Mouse (Mus musculus) heart, adult 8-10 months (tissue): ENCODE measurements around the gene Lsm2. TPM values are rescaled to one million over a fixed set of nuclear protein-coding genes. Genes with fewer than 3 reads are reported as not detected.
"Not testable (repeated sequence)": the region's sequence is repeated elsewhere in the genome, so short reads cannot be mapped to it uniquely, and the experiment has no call there.

Experiments used
- DNase-seq: peaks from one replicate; pipeline ENCODE4 v3.0.0; 2022; ENCODE audit warnings: low spot score
- total RNA-seq, 4 experiments: library from RNA; stranded (reverse); gene quantifications; 2 replicates each; pipeline ENCODE4 v1.2.4; 2022

Lsm2 gene
- total RNA-seq, 4 experiments from 2014 or later, result 17.5 to 21.7 (median 17.9) TPM

DNA sequence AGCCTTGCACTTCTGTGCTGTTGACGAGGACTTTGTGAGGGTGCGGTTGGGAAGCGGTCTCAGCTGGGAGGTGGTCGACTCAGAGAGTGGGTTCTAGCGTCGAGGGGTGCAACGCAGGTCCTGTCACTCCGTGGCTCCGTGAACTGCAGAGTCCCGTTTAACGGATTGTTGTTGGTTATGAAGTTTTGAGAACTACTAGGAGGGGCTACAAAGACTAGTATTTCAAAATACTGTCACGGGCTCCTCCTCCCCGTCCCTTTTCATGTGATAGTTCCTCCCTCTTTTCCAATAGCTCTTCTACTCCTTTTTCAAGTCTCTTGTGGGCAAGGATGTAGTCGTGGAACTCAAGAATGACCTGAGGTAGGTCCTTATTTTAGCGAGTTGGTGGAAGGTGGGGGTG is 666 bp downstream of the Lsm2 start:
- no peak for DNase-seq

DNA sequence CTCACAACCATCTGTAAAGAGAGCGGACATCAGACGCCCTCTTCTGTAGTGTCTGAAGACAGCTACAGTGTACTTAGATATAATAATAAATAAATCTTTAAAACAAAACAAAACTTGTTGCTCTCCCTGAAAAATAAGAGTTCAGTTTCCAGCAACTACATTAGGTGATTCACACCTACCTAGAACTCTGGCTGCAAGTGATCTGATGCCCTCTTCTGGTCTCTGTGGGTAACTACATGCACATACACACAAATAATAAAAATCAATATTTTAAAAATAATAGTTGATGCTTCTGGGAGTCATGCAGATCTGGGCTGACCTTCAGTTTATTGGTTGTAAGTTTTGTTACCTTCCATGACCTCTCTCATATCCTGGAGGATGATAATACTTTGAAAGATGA is 2.6 kb downstream of the Lsm2 start:
- peak; percentile 50 for DNase-seq

DNA sequence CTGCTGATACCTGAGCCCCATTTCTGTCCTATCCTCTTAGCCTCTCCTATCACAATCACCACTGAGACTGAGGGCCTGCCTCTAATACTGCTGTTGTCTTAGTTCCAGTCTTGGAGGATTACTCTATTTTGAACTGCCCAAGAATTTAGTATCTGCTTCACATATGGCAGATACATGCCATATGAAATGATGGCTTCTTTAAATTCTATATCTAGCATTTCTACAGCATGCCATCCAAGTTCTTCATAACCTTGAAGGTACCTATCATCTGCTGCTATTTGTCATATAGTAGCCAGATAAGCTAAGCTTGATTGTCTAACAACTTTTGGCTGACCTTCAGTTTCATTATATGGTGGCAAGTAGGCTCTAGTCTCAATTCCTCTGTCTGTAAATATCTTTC is 13.1 kb downstream of the Lsm2 start:
- DNase-seq, result no peak

DNA sequence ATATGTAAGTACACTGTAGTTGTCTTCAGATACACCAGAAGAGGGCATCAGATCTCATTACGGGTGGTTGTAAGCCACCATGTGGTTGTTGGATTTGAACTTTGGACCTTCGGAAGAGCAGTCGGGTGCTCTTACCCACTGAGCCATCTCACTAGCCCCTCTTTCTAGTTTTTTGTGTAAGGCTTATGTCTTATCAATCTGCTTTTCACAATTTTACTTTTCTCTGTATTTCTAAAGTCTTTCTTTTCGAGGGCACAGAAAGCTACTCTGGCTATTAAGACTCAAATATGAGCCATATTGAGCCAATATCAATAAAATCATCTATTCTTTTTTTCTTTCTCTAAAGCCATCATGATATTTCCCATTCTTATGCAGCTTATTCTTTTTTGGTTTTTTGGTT is 13.5 kb downstream of the Lsm2 start:
- DNase-seq, result not testable (repeated sequence)

DNA sequence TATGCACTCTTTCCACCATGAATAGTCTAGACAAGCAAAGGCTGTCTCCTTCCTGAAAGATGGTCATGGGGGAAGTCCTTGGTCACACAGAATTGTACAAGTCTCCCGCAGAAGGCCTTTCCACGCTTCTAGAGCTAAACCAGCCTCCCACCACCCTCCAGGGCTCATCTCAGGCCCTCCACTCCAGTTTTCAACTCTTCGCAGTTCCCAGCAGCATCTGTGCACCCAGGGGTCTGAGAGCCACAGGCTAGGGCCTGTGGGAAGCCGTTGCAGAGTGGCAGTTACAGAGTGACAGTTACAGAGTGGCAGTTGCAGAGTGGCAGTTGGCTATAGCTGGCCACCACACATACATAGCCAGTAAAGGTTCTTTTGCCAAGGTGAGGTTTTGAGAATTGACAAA is 14.3 kb downstream of the Lsm2 start:
- DNase-seq, result not testable (repeated sequence)

- DNase-seq, result no peak
Observed at GRCm38 (mm10) chr17:34996411-34997141, 14.9 kb downstream of the Lsm2 start.

- DNase-seq, result no peak
Observed at GRCm38 (mm10) chr17:34997142-34997483, 15.5 kb downstream of the Lsm2 start.

GRCm38 (mm10) chr17:34998526-34999430 is 17.1 kb downstream of the Lsm2 start:
- no peak for DNase-seq

- DNase-seq, result not testable (repeated sequence)
Observed at GRCm38 (mm10) chr17:34999871-35000716, 18.4 kb downstream of the Lsm2 start.

DNA sequence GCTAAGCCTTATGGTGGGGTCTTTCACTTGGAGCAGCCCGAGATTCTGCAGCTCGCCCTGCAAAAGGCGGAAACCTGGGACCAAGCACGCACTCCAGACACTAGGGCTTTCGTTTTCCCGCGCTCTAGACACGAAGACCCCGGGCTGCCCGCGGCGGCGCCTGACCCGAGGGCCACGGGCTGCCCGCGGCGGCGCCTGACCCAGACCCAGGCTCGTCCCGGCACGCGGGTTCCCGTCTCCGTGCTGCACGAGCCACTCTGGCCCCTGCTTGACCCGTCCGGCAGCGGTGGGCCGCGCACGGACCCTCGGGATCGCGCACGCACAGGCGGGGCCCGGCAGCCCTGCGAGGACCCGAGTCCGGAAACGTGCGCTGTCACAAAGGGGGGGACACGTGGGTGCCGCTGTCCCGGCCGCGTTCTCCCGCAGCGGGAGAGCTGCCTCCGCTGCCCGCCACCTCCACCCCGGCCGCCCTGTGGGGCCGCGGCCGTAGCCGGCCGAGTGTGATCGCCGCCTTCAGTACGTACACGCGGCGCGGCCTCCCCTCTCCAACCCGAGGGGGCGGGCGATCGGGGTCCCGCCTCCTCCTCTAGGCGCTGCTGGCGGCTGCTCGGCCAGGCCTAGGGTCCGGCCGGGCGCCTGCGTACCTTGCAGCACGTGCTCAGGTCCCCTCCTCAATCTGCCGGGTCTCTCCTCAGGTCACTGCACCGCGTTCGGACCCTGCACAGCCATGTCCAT is 19.2 kb downstream of the Lsm2 start, which contains the start of gene Vars:
Vars (plus strand) TSS at position 271 of the 735 bp plus-strand sequence.
- peak; percentile 88 for DNase-seq

DNA sequence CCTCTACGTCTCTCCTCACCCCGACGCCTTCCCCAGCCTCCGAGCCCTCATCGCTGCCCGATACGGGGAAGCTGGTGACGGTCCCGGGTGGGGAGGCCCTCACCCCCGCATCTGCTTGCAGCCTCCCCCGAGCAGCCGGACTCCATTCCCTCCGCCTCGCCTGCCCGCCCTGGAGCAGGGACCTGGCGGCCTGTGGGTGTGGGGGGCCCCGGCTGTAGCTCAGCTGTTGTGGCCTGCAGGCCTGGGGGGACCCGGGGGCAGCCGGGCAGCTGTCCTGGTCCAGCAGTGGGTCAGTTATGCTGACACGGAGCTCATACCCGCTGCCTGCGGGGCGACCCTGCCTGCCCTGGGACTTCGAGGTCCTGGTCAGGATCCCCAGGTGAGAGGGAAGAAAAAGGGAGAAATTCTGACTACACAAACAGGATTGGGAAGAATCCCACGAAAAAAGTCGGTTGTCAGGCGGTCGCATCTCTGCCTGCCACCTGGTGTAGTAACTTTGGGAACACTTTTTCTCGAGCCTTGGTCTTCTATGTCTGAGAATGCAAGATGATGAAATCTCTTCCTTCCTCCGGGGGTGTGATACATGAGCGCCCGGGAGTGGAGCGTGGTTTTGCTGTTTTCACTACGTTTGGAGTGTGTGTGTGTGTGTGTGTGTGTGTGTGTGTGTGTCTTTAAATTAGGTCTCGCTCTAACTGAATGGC is 19.9 kb downstream of the Lsm2 start:
- DNase-seq, result no peak

DNA sequence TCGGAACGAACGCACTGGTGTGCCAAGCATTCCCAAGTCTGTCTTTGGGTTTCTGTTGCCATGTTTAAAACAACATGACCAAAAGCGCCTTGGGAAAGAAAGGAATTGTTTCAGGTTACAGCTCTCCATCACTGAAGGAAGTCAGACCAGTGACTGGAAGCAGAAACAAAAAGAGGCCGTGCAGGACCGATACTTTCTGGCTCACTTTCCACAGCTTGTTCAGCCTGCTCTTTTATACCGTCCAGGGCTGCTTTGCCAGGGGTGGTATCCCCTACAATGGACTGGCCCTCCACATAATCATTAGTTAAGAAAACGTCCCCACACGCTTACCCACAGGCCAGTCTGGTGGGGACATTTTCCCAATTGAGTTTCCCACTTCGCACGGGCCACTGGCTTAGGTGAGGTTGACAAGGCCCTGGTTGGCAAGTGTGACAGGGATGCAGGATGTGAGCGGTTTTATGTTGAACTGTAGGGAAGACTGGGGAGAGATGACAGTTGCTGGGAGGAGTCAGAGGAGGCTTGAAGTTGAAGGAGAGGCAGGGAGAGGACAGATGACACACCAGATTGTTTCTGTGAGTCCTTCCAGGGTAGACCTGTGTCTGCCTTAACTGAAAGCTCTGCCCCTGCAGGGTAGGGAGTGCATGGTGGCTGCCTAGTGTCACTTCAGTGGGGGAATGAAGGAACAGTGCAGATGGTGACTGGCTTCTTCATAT is 20.6 kb downstream of the Lsm2 start:
- DNase-seq, result no peak

DNA sequence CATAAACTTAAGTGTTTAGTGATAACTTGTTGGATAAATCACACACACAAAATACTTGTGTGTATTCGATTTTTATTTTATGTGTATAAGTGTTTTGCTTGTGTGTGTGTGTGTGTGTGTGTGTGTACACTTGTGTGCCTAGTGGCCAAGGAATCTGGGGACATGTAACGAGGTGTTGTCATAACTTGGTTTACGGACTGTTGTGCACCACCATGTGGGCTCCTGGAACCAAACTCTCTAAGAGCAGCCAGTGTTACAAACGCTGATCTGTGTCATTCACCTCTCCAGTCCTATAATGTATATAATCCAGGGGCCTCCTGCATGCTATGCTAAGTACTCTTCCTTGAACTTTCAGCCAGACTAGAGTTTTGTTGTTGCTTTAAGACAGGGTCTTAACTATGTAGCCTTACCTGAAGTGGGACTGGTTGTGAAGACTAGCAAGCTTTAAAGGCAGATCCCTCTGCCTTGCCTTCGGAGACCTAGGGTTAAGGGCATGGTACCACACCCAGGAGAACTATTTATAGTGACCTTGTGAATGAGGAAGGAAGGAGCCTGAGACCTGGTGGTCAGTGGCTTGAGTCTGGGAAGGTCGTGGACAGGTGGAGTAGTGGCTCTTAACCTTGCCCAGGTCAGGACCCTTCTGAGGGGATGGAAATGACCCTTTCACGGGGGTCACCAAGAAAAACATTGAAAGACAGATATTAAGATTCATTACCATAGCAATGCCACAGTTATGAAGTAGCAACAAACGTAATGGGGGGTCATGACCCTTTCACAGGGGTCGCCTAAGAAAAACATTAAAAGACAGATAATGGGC is 21.6 kb downstream of the Lsm2 start:
- no peak for DNase-seq

- no peak for DNase-seq
Observed at GRCm38 (mm10) chr17:35004075-35004717, 22.5 kb downstream of the Lsm2 start.

GRCm38 (mm10) chr17:35005158-35005557 is 23.5 kb downstream of the Lsm2 start:
- DNase-seq, result no peak

DNA sequence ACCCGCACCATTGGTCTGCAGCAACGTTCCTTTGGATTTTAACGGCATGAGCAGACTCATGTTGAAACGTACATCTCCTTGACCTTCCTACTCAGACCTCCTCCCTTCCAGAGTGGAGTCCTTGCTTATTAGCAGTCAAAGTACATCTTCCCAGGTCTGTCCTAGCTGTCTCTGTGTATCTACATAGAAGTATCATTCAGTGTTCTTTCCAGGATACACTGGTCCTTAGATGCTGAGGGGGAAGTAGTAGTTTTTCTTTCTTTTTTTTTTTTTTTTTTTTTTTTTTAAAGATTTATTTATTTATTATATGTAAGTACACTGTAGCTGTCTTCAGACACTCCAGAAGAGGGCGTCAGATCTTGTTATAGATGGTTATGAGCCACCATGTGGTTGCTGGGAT is 24.2 kb downstream of the Lsm2 start:
- not testable (repeated sequence) for DNase-seq

DNA sequence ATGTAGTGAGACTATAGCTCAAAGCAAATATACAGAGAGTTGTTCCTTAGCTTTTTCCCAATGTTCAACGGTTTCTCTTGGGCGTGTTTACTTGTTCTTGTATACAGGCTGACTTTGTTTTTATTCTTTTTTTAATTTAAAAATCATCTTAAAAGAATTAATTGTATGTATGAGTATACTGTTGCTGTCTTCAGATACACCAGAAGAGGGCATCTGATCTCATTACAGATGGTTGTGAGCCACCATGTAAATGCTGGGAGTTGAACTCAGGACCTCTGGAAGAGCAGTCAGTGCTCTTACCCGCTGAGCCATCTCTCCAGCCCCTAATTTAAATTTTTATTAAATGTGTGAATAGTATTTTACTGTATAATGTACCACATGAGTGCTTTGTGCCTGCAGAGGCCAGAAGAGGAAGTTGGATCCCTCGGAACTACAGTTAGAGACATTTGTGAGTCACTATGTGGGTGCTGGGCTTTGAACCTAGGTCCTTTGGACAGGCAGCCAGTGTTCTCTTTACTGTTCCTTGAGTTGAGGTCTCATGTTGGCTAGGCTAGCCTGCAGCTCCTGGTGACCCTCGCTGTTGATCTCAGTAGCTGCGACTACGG is 25.8 kb downstream of the Lsm2 start:
- DNase-seq, result no peak

- no peak for DNase-seq
Observed at GRCm38 (mm10) chr17:35009586-35009985, 27.9 kb downstream of the Lsm2 start.
